Mouse (Mus musculus): ENCODE data around the gene Prr11. TPM values are rescaled to one million over a fixed set of nuclear protein-coding genes. Genes with fewer than 3 reads are reported as not detected.
"Not testable (repeated sequence)": the region's sequence is repeated elsewhere in the genome, so short reads cannot be mapped to it uniquely, and the experiment has no call there.

The Prr11 gene
- polyA plus RNA-seq, 1 experiment from 2014 or later: 8.8 TPM

DNA sequence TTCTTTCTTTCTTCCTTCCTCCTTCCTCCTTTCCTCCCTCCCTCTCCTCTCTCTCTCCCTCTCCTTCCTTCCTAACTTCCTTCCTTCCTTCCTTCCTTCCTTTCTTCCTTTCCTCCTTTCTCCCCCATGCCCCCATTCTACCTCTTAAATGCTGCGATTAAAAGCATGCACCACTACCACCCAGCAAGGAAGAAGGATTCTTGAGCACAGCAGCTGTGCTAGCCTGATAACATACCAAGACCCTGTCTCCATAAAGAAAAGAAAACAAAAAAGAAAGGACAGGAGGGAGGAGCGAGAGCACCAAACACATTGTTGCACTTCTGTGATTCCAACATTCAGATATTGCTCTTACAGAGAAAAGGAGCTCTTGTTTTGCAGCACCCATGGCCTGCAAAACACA, 21.4 kb downstream of the Prr11 start:
- no peak for ATAC-seq (ENCODE audit: insufficient number of reproducible peaks, low FRiP score, low TSS enrichment, low read depth)
- H3K36me3 ChIP-seq: peaks cover 35% of the 10 kb centered on the region
- H3K27me3 ChIP-seq: no peaks in the 10 kb centered on the region
- H3K4me3 ChIP-seq (replicated peaks): peak overlapping the region; percentile 94
- H3K9ac ChIP-seq: no peak overlapping the region; the same call in 1 of the 2 replicates
- H3K4me1 ChIP-seq: peaks cover 21% of the 10 kb centered on the region
- 70% methylated on average over 2 of the region's 2 CpGs for WGBS
- H3K9me3 ChIP-seq (replicated peaks): no peaks in the 10 kb centered on the region
- peak overlapping the region; percentile 72 for H3K4me2 ChIP-seq (replicated peaks)
- no peak overlapping the region for H3K27ac ChIP-seq (replicated peaks)

DNA sequence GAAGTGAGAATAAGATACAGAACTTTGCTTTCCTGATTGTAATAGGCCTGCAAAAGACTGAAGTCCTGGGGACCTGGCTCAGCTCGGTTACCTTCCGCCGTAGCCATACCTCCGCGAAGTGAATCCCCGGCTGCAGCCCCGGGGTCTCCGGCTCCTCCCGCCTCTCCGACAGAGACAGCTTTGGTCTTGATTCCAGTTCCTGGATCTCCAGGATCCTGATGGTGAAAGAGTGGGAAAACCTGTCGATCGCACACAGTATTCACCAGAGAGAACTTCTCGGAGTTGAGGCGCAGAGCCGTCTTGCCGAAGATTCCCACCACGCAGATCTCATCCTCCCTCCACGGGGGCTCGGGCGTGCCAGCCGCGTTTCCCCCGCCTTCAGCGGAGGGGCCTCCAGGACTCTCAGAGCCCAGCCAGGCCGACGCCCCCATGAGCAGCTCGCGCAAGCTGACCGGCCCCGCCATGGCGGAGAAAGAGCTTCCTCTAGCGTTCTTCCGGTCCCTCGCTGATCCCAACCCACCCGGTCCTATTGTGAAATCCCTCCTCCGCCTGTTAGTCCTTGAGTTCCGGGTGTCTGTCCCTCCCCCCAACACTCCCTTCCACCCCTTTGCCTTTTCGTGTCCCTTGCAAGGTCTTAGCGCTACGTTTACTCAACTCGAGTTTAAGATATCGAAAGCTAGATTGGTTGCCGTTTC, 22.1 kb downstream of the Prr11 start, which contains the start of gene Smg8:
Gene Smg8, minus strand, starts transcription at position 485 of the 695 bp plus-strand sequence.
- Histone ChIP-seq H3K27me3 (no peaks in the 10 kb centered on the region), H3K36me3 (peaks cover 33% of the 10 kb centered on the region), H3K4me1 (peaks cover 21% of the 10 kb centered on the region), H3K4me3 (replicated peaks) (peak within 1 kb of the TSS; percentile 94), H3K4me2 (replicated peaks) (peak within 1 kb of the TSS; percentile 72), H3K9me3 (replicated peaks) (no peaks in the 10 kb centered on the region), H3K9ac (peak within 1 kb of the TSS; percentile 67), H3K27ac (replicated peaks) (peak within 1 kb of the TSS; percentile 67)
- peak; percentile 86 for ATAC-seq (ENCODE audit: insufficient number of reproducible peaks, low FRiP score, low TSS enrichment, low read depth)
- WGBS: under 1% methylated on average over 43 of the region's 43 CpGs

DNA sequence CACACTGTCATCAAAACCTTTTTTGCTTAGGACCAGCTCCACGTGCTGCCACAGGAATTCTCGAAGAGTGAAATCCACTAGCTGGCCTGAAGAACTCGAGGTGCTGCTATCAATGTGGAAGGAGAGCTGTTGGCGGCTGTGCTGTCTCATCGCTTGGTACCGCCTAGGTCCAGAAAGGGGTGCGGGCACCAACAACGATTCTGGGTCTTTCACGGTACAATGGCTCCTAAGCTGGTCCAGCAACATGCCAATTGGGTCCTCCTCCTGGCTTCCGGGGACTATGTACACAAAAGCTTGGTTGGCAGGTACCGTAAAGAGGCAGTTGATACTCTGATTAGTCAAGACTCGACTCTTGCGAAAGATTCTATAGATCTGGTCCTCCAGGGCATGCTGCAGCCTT, 23.0 kb downstream of the Prr11 start:
- H3K27me3 ChIP-seq: no peaks in the 10 kb centered on the region
- H3K36me3 ChIP-seq: peaks cover 34% of the 10 kb centered on the region
- H3K27ac ChIP-seq (replicated peaks): no peak overlapping the region
- H3K4me1 ChIP-seq: peaks cover 21% of the 10 kb centered on the region
- peak overlapping the region; percentile 94 for H3K4me3 ChIP-seq (replicated peaks)
- no peak for ATAC-seq (ENCODE audit: insufficient number of reproducible peaks, low FRiP score, low TSS enrichment, low read depth)
- WGBS: 86% methylated on average over 13 of the region's 13 CpGs
- no peak overlapping the region for H3K9ac ChIP-seq
- peak overlapping the region; percentile 72 for H3K4me2 ChIP-seq (replicated peaks)
- H3K9me3 ChIP-seq (replicated peaks): no peaks in the 10 kb centered on the region

DNA sequence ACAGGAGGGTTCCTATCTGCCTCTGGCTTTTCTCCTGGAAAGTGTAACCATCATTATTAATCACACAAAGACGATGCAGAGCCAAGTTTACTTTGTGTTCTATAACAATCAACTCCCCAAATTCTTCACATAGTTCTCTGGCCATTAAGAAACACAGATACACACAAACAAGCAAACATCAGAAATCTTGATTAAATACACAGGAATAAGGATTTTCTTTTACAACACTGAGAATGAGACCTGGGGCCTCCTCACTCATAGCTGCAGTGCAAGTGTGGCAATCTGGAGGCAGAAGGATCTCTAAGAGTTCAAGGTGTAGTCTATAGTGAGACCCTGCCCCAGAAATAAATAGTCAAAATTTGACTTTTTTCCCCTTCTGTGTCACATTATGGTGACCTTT, 24.8 kb downstream of the Prr11 start:
- 84% methylated on average over 1 of the region's 1 CpGs for WGBS
- Histone ChIP-seq H3K9me3 (replicated peaks) (no peaks in the 10 kb centered on the region), H3K9ac (no peak overlapping the region), H3K27me3 (no peaks in the 10 kb centered on the region), H3K4me3 (replicated peaks) (no peak overlapping the region), H3K36me3 (peaks cover 47% of the 10 kb centered on the region), H3K27ac (replicated peaks) (no peak overlapping the region), H3K4me1 (peaks cover 21% of the 10 kb centered on the region), H3K4me2 (replicated peaks) (no peak overlapping the region)
- ATAC-seq (ENCODE audit: insufficient number of reproducible peaks, low FRiP score, low TSS enrichment, low read depth): no peak

DNA sequence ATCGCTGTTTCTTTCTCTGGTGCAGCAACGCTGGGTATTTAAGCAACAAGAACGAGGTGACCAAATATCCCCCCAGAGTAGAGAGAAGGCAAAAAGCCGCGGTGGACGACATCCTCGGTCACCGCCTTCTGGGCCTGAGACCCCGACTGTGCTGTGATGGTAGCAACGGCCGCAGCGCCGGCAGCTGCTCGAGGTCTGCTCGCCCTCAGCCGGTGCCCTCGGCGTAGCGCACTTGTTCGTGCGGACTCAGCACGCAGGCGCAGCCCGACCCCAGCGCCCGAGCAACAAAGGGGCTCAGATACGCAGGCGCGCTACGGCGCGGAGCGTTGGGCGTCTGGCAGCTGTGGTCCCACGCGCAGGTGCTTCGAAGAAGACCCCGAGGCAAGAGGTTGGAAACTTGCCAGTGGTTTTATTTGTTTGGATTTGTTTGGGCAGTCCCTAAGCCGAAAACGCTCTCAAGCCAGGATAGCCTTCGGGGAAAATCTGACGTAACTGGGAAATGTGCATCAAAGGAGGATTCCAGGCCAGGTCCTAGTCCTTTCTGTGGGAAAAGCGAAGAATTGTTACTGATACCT, 34.6 kb downstream of the Prr11 start, which contains the start of gene Gdpd1:
Gene Gdpd1, minus strand, starts transcription at position 197 of the 575 bp plus-strand sequence.
- peak within 1 kb of the TSS; percentile 55 for H3K9ac ChIP-seq
- peaks cover 11% of the 10 kb centered on the region; the same call in 1 of the 2 replicates for H3K4me1 ChIP-seq
- H3K4me3 ChIP-seq (replicated peaks): peak within 1 kb of the TSS; percentile 62
- ATAC-seq (ENCODE audit: insufficient number of reproducible peaks, low FRiP score, low TSS enrichment, low read depth): peak; percentile 86
- no peaks in the 10 kb centered on the region for H3K27me3 ChIP-seq
- under 1% methylated on average over 43 of the region's 43 CpGs for WGBS
- peak within 1 kb of the TSS; percentile 66 for H3K27ac ChIP-seq (replicated peaks)
- H3K4me2 ChIP-seq (replicated peaks): peak within 1 kb of the TSS; percentile 95
- no peaks in the 10 kb centered on the region for H3K9me3 ChIP-seq (replicated peaks)
- H3K36me3 ChIP-seq: peaks cover 19% of the 10 kb centered on the region

DNA sequence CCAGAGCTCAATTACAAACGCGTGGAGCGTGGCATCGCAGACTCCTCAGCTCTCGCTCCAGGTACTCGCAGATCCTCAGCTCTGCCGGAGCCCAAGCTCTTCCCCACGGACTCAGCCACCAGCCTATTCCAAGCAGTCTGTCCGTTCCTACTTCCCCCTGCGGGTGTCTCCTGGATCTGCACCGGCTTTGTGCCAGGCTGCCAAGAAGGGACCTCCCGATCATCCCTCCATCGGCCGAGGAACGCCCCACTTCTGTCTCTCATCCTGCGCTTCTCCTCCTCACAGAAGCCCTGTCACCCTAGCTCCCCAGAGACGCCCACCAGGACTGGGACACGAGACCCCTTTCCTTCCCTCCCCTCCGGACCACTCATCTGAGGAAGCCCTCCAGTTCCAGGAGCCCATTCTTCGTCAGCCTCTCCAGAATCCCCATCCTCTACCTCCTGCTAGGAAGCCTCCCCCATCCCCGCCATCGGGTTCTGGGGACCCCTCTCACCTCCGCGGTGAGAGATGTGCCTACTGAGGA, 35.1 kb downstream of the Prr11 start:
- no peaks in the 10 kb centered on the region for H3K27me3 ChIP-seq
- peak overlapping the region; percentile 95 for H3K4me2 ChIP-seq (replicated peaks)
- no peaks in the 10 kb centered on the region for H3K9me3 ChIP-seq (replicated peaks)
- peak overlapping the region; percentile 62 for H3K4me3 ChIP-seq (replicated peaks)
- peak; percentile 49 for ATAC-seq (ENCODE audit: insufficient number of reproducible peaks, low FRiP score, low TSS enrichment, low read depth)
- WGBS: under 1% methylated on average over 24 of the region's 24 CpGs
- peak overlapping the region; percentile 66 for H3K27ac ChIP-seq (replicated peaks)
- H3K4me1 ChIP-seq: peaks cover 11% of the 10 kb centered on the region; the same call in 1 of the 2 replicates
- H3K36me3 ChIP-seq: peaks cover 14% of the 10 kb centered on the region
- peak overlapping the region; percentile 55 for H3K9ac ChIP-seq

DNA sequence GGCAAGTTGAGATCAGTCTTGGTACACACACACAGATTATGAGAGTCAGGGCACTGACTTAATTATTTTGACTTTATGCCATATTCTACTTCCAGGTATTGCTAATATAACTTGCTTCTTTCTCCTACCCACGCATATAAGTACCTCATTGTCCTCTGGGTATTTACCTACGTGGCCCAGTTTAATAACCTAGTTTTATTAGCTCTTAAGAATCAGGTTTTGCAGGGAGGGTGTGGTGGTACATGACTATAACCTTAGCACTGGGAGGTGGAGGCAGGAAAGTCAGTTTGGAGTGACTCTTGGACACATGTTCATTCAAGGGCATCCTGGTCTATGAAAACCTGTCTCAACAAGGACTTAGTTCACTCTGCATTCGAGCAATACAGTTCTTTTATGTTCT, 46.4 kb downstream of the Prr11 start:
- 65% methylated on average over 3 of the region's 3 CpGs for WGBS
- Histone ChIP-seq H3K27ac (replicated peaks) (0 out of 2 replicates have a peak overlapping the region, but pooled peaks have one; percentile 0), H3K4me2 (replicated peaks) (no peak overlapping the region), H3K4me3 (replicated peaks) (no peak overlapping the region), H3K9me3 (replicated peaks) (no peaks in the 10 kb centered on the region), H3K27me3 (no peaks in the 10 kb centered on the region), H3K4me1 (no peaks in the 10 kb centered on the region), H3K9ac (no peak overlapping the region), H3K36me3 (no peaks in the 10 kb centered on the region)
- no peak for ATAC-seq (ENCODE audit: insufficient number of reproducible peaks, low FRiP score, low TSS enrichment, low read depth)

DNA sequence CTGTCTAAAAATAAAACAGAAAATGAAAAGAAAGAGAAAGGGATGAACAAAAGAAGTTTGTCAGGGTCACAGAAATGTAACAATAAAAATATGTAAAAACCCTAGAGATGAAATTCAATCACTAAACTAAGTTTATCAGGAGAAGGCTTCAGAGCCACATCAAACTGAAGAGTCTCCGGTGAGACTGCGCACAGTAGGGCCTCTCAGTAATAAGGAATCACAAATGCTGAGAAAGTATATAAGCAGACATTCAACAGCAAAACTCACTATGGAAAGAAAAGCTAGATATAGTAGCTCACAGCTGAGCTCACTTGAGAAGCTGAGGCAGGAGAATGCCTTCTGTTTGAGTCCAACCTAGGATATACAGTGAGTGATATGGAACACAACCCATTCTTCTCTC, 48.1 kb downstream of the Prr11 start:
- H3K27ac ChIP-seq (replicated peaks): no peak overlapping the region
- no peaks in the 10 kb centered on the region for H3K9me3 ChIP-seq (replicated peaks)
- H3K4me2 ChIP-seq (replicated peaks): no peak overlapping the region
- H3K27me3 ChIP-seq: no peaks in the 10 kb centered on the region
- no peak overlapping the region for H3K4me3 ChIP-seq (replicated peaks)
- H3K9ac ChIP-seq: no peak overlapping the region
- ATAC-seq (ENCODE audit: insufficient number of reproducible peaks, low FRiP score, low TSS enrichment, low read depth): no peak
- H3K36me3 ChIP-seq: no peaks in the 10 kb centered on the region
- no peaks in the 10 kb centered on the region for H3K4me1 ChIP-seq
- WGBS: 97% methylated on average over 2 of the region's 2 CpGs

DNA sequence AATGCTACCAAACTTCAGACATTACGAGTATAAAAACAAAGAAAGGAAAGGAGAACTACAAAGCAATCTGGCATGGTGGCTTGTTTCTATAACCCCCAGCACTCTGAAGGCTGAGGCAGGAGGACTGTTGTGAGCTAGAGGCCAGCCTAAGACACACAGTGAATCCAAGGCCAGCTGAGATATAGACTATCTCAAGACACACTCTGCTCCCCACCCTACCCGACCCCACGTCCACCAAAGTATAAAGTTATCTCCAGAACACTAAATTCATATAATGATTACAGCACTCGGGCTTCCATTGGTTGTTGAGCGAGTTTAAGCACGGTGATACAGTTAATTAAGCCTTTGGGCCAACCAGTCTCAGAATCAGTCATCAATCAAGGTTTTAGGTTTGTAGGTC, 52.2 kb downstream of the Prr11 start:
- Histone ChIP-seq H3K4me1 (no peaks in the 10 kb centered on the region), H3K27ac (replicated peaks) (no peak overlapping the region), H3K9me3 (replicated peaks) (no peaks in the 10 kb centered on the region), H3K4me2 (replicated peaks) (no peak overlapping the region), H3K27me3 (no peaks in the 10 kb centered on the region), H3K9ac (no peak overlapping the region), H3K36me3 (no peaks in the 10 kb centered on the region), H3K4me3 (replicated peaks) (no peak overlapping the region)
- no peak for ATAC-seq (ENCODE audit: insufficient number of reproducible peaks, low FRiP score, low TSS enrichment, low read depth)
- 83% methylated on average over 6 of the region's 6 CpGs for WGBS

DNA sequence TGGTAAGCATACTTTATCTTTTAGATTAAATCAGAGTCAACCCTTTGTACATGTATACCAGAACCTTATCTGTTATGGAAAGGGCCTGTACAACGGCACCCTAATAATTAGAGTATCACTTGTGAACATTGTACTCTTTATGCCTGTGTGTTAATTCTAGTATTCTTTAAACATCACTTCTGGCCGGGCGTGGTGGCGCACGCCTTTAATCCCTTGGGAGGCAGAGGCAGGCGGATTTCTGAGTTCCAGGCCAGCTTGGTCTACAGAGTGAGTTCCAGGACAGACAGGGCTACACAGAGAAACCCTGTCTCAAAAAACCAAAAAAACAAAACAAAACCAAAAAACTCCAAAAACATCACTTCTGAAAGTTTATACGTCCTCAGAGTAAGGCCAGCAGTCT, 59.6 kb downstream of the Prr11 start:
- H3K27me3 ChIP-seq; H3K9ac ChIP-seq; ATAC-seq (ENCODE audit: insufficient number of reproducible peaks, low FRiP score, low TSS enrichment, low read depth); H3K9me3 ChIP-seq (replicated peaks); H3K4me1 ChIP-seq; H3K4me2 ChIP-seq (replicated peaks); H3K36me3 ChIP-seq; H3K27ac ChIP-seq (replicated peaks); H3K4me3 ChIP-seq (replicated peaks): not testable (repeated sequence)
- WGBS: 89% methylated on average over 7 of the region's 7 CpGs

DNA sequence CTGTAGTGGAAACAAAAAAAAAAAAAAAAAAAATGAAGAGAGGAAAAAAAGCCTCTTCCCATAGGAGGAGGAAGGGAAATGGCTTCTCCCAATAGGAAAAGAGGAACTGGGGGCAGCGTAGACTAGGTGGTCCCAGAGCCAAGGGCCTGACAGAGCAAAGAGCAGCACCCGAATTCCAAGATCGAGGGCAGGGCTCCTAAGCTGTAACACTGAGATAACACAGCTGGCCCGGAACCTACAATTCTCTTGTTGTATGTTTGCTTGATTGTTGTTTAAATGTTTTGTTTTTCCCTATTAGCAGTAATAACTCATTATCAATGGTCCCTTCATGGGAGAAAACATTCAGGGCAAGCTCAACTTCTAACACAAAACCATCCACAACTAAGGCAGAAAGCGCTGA, 61.5 kb downstream of the Prr11 start:
- ATAC-seq (ENCODE audit: insufficient number of reproducible peaks, low FRiP score, low TSS enrichment, low read depth): no peak
- Histone ChIP-seq H3K4me2 (replicated peaks) (no peak overlapping the region), H3K4me3 (replicated peaks) (no peak overlapping the region), H3K27me3 (no peaks in the 10 kb centered on the region), H3K9me3 (replicated peaks) (no peaks in the 10 kb centered on the region), H3K36me3 (peaks cover 4% of the 10 kb centered on the region; the same call in 1 of the 2 replicates), H3K27ac (replicated peaks) (no peak overlapping the region), H3K9ac (no peak overlapping the region), H3K4me1 (no peaks in the 10 kb centered on the region)
- 89% methylated on average over 5 of the region's 5 CpGs for WGBS

Data from embryonic facial prominence, embryonic 15.5 days (tissue).